Mouse (Mus musculus) ovary, postnatal 36 days (tissue): ENCODE data around the gene Carns1.
A peak's percentile ranks its signal among the peaks of the same experiment; 100 is the strongest.

ENCODE experiments used
- DNase-seq: peaks from one replicate; pipeline ENCODE4 v3.0.0; 2022; ENCODE audit warnings: low spot score, mixed read lengths

Gene Carns1

GRCm38 (mm10) chr19:4201291-4201909, 26.1 kb upstream of the Carns1 start, which contains the start of gene Rad9a:
Rad9a (minus strand) TSS chr19:4201662.
- DNase-seq, result peak; percentile 91

- no peak for DNase-seq
Measured at GRCm38 (mm10) chr19:4197180-4197579, 21.9 kb upstream of the Carns1 start.

GRCm38 (mm10) chr19:4196548-4196947, 21.3 kb upstream of the Carns1 start:
- DNase-seq, result no peak

GRCm38 (mm10) chr19:4196048-4196447, 20.8 kb upstream of the Carns1 start:
- DNase-seq, result no peak

- DNase-seq, result no peak
Measured at GRCm38 (mm10) chr19:4194776-4195650, 19.7 kb upstream of the Carns1 start.

GRCm38 (mm10) chr19:4194021-4194724, 18.9 kb upstream of the Carns1 start:
- no peak for DNase-seq

DNA sequence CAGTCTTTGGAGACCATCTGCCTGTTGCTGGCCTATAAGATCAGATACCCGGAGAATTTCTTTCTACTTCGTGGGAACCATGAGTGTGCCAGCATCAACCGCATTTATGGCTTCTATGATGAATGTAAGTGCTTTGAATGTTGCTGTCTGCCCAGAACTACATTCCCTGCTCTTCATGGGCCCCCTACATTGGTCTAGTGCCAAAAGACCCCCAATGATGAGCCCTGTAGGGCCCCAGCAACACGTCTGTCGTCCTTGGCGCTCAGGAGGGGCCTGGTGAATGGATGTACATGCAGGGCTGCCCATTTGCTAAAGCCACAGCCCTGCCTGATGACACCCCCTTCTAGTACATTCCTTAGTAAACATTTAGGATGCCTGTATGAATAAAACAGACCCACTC, 17.9 kb upstream of the Carns1 start:
- DNase-seq, result no peak

DNA sequence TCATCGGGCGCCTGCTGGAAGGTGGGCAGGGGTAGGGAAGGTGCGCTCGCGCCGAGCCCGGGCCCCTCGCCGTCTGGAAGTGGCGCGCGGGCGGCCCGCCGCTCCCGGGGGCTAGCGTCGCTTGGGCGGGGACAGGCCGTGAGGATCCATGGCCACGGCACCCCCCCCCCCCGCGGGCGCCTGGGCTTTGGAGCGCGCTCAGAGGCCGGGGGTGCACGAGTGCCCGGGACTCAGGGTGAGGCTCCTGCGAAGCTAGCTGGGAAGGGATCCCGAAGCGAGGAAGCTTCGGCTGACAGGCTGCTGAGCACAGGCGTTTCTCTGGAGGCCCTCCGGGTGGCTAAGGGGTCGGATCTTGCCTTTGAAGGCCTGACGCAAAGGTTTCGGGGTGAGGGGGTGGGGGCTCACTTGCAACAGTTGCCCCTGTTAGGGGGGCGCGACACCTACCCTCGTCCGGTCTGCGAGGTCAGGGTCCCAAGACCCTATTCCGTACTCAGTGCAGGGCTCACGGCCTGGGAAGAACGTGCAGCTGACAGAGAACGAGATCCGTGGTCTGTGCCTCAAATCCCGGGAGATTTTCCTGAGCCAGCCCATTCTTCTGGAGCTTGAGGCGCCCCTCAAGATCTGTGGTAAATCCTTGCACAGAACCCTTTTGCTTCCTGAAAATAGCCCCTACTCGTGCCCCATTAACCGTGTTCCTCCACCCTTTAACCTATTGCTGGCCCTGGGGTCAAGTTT, 17.1 kb upstream of the Carns1 start:
- DNase-seq, result no peak

GRCm38 (mm10) chr19:4191528-4192250, 16.4 kb upstream of the Carns1 start, which contains the start of gene Ppp1ca:
Ppp1ca (plus strand) TSS chr19:4192065.
- peak; percentile 98 for DNase-seq

- no peak for DNase-seq
Measured at GRCm38 (mm10) chr19:4190831-4191334, 15.6 kb upstream of the Carns1 start, which contains the start of gene Tbc1d10c. Tbc1d10c (minus strand) TSS chr19:4191284.

GRCm38 (mm10) chr19:4189051-4189620, 13.9 kb upstream of the Carns1 start:
- no peak for DNase-seq

- DNase-seq, result no peak
Measured at GRCm38 (mm10) chr19:4187303-4187702, 12.0 kb upstream of the Carns1 start.

DNA sequence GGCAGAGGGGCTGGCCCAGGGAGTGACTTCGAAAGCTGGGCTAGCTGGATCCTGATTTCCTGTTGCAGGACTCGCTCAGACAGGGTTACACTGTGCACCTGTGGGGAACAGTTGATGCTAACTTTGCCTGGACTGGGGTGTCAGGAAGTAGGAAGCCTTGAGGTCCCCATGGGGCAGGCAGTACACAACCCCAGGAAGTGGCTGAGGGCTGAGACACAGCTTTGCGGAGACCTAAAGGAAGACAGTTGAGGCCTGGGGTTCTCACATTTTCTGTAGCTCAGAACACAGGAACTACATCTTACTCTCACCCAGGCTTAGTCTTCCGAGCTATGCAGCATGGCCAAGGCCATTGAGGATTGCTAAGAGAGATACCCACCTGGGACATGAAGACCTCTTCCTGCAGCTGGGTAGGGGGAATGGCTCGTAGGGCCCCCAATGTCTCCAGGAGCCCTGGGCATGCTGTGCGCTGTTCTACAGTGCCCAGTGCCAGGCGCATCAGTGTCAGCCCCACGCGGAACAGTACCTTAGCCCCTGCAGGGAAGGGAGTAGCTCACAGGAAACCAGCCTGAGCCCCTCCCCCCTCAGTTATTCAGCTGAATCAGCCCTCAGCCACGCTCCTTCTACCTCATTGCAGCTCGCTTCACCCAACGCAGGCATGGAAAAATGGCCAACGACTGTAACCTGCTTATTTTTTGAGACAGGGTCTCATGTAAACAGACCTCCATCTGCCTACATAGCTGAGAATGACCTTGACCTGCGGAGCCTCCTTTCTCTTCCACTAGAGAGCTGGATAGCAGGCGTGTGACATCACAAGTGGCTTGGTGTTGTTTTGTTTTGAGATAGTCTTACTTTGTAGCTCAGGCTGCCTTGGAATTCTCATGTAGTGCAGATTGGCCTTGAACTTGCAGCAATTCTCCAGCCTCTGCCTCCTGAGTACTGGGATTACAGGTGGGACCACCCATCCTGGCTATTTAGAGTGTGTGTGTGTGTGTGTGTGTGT, 10.0 kb upstream of the Carns1 start:
- no peak for DNase-seq

GRCm38 (mm10) chr19:4183689-4184088, 8.4 kb upstream of the Carns1 start:
- DNase-seq, result no peak

DNA sequence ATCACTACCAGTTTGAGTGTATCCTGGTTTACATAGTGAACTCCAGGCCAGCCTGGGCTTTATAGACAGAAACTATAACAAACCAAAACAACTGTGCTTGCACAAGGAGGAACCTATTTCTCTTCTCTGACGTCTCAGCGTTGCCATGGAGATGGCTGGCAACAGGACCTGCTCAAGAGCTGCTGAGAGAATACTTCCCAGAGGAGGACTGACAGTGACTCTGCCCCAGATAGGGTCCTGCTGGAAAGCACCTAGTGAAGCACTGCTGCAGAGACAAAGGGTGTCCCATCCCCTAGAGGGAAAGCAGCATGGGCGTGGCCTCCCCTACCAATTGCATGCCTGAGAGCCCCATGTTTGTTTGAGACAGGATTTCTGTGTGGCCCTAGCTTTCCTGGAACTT, 6.6 kb upstream of the Carns1 start:
- no peak for DNase-seq

- DNase-seq, result no peak
Measured at GRCm38 (mm10) chr19:4180411-4180810, 5.1 kb upstream of the Carns1 start.

DNA sequence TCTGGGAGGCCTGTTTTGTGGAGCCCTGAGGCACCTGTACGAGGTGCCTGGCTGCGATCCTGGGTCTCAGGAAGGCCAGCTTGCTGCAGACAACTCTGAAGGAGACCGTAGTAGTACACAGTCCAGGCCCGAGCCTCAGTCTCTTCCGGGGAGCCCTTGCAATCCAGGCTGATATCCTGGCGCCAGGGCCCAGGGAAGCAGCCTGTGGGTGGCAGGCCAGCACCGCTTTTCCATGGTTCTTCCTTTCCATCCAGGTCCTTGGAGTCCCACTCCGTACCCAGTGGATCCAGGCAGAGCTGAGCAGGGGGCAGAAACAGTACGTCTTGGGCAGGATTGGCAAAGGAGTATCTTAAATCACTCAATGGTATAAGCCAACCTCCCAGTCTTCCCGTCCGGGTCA, 2.4 kb downstream of the Carns1 start:
- DNase-seq, result peak; percentile 18

GRCm38 (mm10) chr19:4171393-4172290, 3.6 kb downstream of the Carns1 start:
- DNase-seq, result peak; percentile 7
